Mouse (Mus musculus) cerebellum, adult 9-10 months (tissue): ENCODE data around the gene Phactr1.

ENCODE experiments used
- DNase-seq: peaks from one replicate; pipeline ENCODE4 v3.0.0; 2022

Phactr1 gene

GRCm38 (mm10) chr13:42759170-42759569 is 78.7 kb downstream of the Phactr1 start:
- DNase-seq: no peak

- DNase-seq: no peak
Measured at GRCm38 (mm10) chr13:42760907-42761544, 80.6 kb downstream of the Phactr1 start.

GRCm38 (mm10) chr13:42772314-42772713 is 91.9 kb downstream of the Phactr1 start:
- no peak for DNase-seq

GRCm38 (mm10) chr13:42774040-42774439 is 93.6 kb downstream of the Phactr1 start:
- DNase-seq: no peak

- DNase-seq: no peak
Measured at GRCm38 (mm10) chr13:42782151-42782550, 101.7 kb downstream of the Phactr1 start.

GRCm38 (mm10) chr13:42789221-42789620 is 108.8 kb downstream of the Phactr1 start:
- DNase-seq: no peak

GRCm38 (mm10) chr13:42792279-42792678 is 111.9 kb downstream of the Phactr1 start:
- DNase-seq: peak; percentile 23

GRCm38 (mm10) chr13:42800523-42800922 is 120.1 kb downstream of the Phactr1 start:
- no peak for DNase-seq

GRCm38 (mm10) chr13:42804314-42804713 is 123.9 kb downstream of the Phactr1 start:
- DNase-seq: no peak

- no peak for DNase-seq
Measured at GRCm38 (mm10) chr13:42812762-42813161, 132.3 kb downstream of the Phactr1 start.

GRCm38 (mm10) chr13:42818378-42818777 is 138.0 kb downstream of the Phactr1 start:
- DNase-seq: peak; percentile 30

- no peak for DNase-seq
Measured at GRCm38 (mm10) chr13:42820513-42820912, 140.1 kb downstream of the Phactr1 start.

- no peak for DNase-seq
Measured at GRCm38 (mm10) chr13:42821426-42822106, 141.1 kb downstream of the Phactr1 start.

- peak; percentile 78 for DNase-seq
Measured at GRCm38 (mm10) chr13:42822545-42822944, 142.1 kb downstream of the Phactr1 start.

- no peak for DNase-seq
Measured at GRCm38 (mm10) chr13:42823875-42824274, 143.5 kb downstream of the Phactr1 start.

GRCm38 (mm10) chr13:42826602-42827001 is 146.2 kb downstream of the Phactr1 start:
- peak; percentile 63 for DNase-seq

GRCm38 (mm10) chr13:42828978-42829377 is 148.6 kb downstream of the Phactr1 start:
- DNase-seq: no peak

- DNase-seq: peak; percentile 56
Measured at GRCm38 (mm10) chr13:42835441-42835840, 155.0 kb downstream of the Phactr1 start.

GRCm38 (mm10) chr13:42839358-42839757 is 158.9 kb downstream of the Phactr1 start:
- DNase-seq: no peak

GRCm38 (mm10) chr13:42852086-42852485 is 171.7 kb downstream of the Phactr1 start:
- DNase-seq: no peak

- DNase-seq: no peak
Measured at GRCm38 (mm10) chr13:42853900-42854595, 173.6 kb downstream of the Phactr1 start.

GRCm38 (mm10) chr13:42866162-42866941 is 185.9 kb downstream of the Phactr1 start:
- DNase-seq: peak; percentile 33

- peak; percentile 9 for DNase-seq
Measured at GRCm38 (mm10) chr13:42867026-42867425, 186.6 kb downstream of the Phactr1 start.
